Comparison of ENCODE assay signal across 14 mouse cellular contexts in the genomic region with DNA sequence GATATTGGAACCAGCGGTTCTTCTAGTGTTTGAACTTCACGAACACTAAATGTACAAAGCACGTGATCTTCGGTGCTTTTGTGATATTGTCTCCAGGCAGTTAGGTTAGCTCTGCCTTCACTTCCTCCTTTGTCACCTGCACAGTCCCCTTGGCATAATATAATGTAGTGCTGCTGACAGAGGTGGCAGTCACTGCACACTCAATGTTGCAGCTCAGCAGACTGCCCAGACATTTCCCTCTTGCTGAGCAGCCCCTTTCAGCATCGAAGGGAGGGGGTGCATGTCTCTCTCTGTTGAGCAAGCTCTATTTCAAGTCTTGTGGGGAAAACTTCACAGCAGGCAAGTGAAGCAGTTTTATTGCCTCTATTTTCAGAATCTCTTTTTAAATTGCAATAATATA.
"Had no signal": no experiment of that assay in that cellular context is flagged by ENCODE, and none has a peak within 500 bp of the region (broad histone marks: within the 10 kb centered on the region; RNA-seq: fewer than 3 reads in every experiment).

No protein-coding gene starts in this region.

- H3K27ac ChIP-seq: kidney, embryonic 15.5 days; left cerebral cortex, adult 2 months; limb, embryonic 10.5 days; liver, embryonic 15.5 days; lung, embryonic 15.5 days; macrophage; neural tube, embryonic 13.5 days had no signal

- DNase-seq: kidney, adult 2 months; kidney, postnatal 14 days; lung, postnatal 14 days; right cerebral cortex, adult 18-20 months; right cerebral cortex, postnatal 25 days; thymus, postnatal 36 days had no signal

- H3K9me3 ChIP-seq: kidney, embryonic 15.5 days; limb, embryonic 10.5 days; liver, embryonic 15.5 days; lung, embryonic 15.5 days; neural tube, embryonic 13.5 days had no signal

- H3K36me3 ChIP-seq: kidney, embryonic 15.5 days; limb, embryonic 10.5 days; liver, embryonic 15.5 days; lung, embryonic 15.5 days; neural tube, embryonic 13.5 days had no signal

- H3K4me2 ChIP-seq: kidney, embryonic 15.5 days; liver, embryonic 11.5 days; liver, embryonic 15.5 days; lung, embryonic 15.5 days; neural tube, embryonic 13.5 days had no signal

- H3K4me3 ChIP-seq: kidney, embryonic 15.5 days; left cerebral cortex, adult 2 months; limb, embryonic 10.5 days; liver, embryonic 15.5 days; lung, embryonic 15.5 days; neural tube, embryonic 13.5 days had no signal

- H3K27me3 ChIP-seq: kidney, embryonic 15.5 days; liver, embryonic 15.5 days; lung, embryonic 15.5 days; neural tube, embryonic 13.5 days had no signal

- H3K4me1 ChIP-seq: kidney, embryonic 15.5 days; limb, embryonic 10.5 days; liver, embryonic 15.5 days; lung, embryonic 15.5 days; neural tube, embryonic 13.5 days had no signal

- H3K9ac ChIP-seq: kidney, embryonic 15.5 days; liver, embryonic 15.5 days; lung, embryonic 15.5 days; neural tube, embryonic 13.5 days had no signal
